Mouse (Mus musculus): Measurements from ENCODE around the gene Lrrn4.

Gene Lrrn4

DNA sequence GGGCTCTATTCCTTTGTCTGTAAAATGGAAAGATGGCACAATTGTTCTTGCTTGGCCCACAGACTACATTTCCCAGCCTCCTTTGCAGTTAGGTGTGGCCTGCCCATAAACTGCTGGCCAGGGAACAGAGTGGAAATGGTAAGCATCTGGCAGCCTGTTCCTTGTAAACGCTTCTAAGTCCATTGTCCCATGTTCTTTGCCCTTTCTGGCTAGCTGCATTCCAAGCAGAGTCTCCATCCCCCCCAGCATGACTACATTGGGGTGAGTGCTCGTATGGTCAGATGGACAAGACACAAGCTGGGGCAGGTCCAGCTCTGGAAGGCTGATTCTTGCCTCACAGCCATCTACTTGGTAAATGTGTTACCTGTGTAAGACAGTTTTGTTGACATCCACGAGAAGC lies 9.0 kb downstream of the Lrrn4 start:
- in situ Hi-C loops (cut with MboI, MseI): no loop called here

DNA sequence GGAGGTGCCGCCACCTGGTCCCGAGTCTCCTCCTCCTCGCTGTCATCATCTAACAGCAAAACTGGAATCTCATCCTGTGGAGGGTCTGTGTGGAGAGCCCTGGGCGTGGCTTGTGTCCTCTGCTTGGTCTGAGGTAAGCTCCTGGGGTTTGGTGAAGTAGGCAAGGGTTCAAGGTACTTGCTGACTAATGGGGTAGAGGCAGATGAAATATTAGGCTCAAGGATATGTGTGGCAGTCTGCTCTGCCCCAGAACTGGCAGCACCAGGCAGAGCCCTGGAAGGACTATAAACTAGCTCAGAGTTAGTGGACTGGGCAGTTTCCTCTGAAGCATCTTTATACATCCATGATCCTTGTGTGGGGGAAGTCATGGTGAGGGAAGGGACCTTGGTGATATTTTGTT lies 10.4 kb downstream of the Lrrn4 start:
- in situ Hi-C loops (cut with MboI, MseI): no loop called here

DNA sequence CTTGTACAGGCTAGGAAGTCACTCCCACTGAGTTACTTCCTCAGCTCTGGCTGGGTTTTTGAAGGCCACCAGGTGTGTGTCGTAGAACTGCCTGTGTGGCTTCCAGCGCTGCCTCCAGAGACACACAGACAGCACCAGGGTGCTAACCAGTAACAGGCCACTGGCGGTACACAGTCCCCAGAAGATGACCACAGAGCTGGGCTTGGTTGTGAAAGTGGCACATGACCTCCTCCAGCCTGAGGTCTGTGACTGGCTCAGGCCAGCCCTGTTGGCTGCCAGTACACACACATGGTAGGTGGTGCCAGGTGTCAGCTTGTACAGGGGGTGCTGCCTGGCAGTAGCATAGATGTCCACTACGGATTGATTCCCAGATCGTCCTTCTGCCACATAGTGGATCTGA lies 11.0 kb downstream of the Lrrn4 start:
- in situ Hi-C loops (cut with MboI, MseI): no loop called here

DNA sequence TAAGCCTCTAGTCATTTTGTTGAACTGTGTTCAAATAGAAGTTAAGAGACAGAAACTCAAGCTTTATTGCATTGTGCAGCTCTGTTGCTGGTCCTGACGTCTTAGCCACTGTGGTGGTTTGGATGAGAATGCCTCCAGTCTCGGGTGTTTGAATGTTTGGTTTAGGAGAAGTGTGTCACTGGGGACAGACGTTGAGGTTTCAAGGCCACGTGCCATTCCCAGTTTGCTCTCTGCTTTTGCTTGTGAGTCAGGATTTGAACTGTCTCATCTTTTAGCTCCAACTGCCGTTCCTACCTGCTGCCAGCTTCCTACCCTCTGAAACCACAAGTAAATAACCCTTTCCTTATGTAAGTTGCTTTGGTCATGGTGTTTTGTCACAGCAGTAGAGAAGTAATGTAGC lies 13.2 kb downstream of the Lrrn4 start:
- in situ Hi-C loops (cut with MboI, MseI): no loop called here

DNA sequence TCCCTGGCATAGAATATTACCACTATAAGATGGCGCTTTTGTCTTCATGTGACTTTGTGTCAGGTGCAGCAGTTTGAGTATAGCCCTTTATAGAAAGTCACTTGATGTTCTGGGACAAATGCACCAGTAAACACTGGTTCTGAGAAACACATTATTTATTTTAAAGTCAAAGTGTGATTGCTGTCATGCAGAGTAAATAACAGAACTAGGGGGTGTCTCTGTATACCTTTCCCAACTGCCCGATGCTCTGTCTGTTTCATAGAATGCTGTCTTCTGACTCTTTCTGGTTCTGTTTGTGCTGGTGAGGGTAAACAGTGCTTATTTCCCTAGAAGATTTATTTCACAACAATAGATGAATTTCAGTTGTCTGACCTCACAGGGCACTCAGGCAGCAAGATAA lies 17.4 kb downstream of the Lrrn4 start:
- in situ Hi-C loops (cut with MboI, MseI): no loop called here

DNA sequence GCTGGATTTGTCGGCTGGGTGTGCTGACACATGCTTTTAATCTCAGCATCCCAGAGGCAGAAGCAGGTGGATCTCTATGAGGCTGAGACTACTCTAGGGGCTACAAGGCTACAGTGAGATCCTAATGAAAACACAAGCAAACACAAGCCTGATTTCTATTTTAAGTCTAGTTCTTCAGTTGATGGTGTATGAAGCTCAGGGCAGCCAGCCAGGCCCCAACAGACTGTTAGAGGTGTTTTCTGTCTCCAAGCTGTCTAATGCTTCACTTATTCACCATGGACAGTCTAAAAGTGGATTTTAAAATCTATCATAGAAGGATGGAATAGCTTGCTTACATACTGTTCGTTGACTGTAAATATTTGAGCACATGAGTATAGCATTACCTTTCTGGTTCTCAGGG lies 19.2 kb downstream of the Lrrn4 start:
- in situ Hi-C loops (cut with MboI, MseI): no loop called here

DNA sequence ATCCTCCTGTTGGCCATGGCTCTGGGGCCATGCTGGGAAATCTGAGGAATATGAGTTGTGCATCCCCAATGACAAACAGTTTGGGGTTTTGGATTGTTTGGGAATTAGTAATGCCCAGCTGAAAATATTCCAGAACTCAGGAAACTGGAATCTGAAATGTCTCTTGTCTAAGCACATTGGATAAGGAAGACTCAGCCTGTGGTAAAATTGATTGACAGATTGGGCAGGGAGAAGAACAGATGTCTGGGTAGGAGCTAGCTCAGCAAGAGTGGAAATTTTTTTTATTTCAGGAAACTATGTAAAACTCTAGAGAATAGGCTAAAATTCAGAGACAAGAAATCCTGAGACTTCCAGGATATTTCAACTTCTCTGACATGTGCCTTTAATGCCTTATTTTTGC lies 20.3 kb downstream of the Lrrn4 start:
- in situ Hi-C loops (cut with MboI, MseI): no loop called here

DNA sequence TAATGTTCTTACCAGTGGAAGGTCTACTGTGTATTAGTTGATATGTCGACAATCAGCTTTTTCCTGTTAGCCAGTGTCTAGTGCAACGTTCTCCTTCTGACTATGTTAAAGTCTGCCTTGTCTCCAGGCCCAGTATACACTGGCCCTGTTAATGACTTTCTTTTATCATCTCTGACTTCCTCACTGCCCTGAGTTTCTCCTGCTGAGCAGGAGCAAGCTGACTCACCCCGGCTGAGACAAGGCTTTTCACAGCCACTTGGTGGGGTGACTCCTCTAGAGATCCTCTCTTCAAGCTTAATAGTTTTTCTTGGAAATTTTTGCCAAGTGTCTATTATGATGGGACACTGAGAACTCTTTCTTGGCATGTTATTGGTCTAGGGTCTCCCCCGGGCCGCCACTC lies 24.4 kb downstream of the Lrrn4 start:
- in situ Hi-C loops (cut with MboI, MseI): no loop called here

DNA sequence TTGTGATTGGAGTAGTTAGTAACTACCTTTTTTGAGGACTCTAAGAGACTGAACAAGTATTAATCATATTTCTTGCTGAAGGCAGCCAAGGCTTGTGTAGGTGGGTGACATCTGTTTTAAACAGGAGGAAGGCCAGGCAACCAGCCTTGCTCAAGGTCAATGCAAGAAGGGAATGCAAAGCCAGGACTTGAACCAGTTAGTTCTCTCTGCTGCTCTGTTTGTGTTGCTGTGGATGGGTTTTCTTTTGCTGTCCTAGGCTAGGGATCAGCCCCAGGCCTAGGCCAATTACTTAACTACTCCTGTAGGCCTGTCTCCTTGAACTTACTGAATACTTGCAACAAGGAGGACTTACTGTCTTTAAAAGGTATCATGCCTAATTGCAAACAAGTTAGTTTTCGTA lies 27.6 kb downstream of the Lrrn4 start:
- in situ Hi-C loops (cut with MboI, MseI): no loop called here

DNA sequence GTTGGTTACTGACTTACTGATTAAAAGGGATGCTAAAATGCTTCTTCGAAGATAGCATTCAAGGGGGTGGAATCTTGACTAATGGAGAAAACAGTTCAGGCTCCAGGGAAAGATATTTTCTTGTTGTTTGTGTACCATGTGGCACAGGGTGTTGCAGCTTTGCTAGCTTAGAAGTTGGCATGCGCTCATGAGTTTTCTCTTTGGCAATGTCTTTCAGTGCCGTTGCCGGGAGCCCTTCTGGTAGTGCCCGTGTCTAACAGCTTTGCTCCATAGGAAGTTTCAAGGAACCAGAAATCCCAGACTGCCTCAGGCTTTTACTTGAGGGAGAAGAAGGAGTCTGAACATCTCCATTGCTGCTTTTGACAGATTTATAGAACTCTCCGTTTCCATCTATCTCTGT lies 31.6 kb downstream of the Lrrn4 start:
- in situ Hi-C loops (cut with MboI, MseI): no loop called here

DNA sequence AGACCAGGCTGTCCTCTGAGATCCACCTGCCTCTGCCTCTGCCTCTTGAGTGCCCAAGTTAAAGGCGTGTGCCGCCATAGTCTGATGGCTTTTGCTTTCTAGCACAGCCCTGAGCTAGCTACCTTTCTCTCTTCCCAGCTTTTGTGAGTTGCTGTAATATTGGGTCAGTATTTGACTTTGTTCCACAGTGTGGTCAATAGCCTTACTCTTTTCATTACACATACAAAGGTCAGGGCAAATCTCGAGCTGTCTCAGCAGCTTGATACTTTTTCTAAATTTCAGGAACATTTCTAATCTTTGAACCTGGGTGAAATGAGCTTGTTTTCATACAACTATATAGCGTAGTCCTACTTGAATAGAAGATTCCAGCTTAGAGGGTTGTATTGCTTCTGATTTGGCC lies 32.3 kb downstream of the Lrrn4 start:
- in situ Hi-C loops (cut with MboI, MseI): no loop called here

DNA sequence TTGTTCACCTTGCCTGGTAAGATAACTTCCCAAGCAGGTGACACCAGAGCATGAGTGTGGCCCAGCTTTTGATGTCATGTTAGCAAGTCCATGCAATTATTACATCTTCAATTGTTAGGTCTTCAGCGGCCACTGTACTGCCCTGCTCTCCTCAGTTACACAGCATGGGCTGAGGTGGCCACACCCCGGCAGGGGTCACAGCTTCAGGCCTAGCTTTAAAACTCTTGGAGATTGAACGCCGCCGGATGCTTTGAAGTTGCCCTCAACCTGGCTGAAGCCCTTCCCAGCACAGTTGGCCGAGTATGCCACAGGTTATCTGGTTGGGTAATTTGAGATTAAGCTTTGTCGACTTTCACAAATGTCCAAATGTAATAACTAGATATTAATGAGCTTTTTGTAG lies 33.1 kb downstream of the Lrrn4 start:
- in situ Hi-C loops (cut with MboI, MseI): no loop called here

DNA sequence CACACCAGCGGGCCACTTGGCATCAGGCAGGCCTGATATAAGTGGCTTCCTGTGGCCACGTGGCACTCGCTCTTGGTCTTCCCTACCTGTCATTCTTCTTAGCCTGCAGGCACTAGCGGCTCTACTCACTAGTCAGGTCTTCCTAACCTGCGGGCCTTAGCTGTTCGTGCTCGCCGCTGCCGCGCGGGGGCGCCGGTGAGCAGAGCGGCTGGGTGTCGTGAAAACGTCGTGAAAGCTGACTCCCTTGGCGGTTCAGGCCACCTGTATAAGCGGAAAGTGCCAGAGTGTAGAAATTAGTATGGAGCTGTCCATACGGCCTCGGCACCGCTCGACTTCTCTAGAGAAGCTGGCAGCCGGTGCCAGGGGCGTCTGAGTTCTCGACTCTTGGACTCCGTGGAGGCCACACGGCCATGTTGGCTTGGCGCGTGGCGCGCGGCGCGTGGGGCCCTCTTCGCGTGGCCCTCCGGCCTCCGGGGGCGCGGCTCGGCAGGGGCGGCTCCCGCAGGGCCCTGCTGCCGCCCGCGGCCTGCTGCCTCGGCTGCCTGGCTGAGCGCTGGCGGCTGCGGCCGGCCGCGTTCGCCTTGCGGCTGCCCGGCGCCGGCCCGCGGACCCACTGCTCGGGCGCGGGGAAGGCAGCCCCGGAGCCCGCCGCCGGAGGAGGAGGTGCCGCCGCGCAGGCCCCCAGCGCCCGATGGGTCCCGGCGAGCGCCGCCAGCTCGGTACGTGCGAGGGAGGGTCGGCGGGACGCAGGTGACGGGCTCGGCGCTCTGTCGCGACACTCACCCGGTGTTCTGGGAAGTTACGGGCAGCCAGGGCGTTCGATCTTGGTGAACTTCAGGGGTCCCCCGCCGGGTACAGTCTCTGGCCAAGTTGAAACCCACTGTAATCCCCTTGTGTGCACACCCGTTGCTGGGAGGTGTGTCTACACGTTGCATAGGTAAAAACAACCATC lies 34.0 kb downstream of the Lrrn4 start, which contains the start of gene Crls1:
TSS of gene Crls1 (plus strand) at position 260 of the 952 bp plus-strand sequence.
- in situ Hi-C loops (cut with MboI, MseI): no loop called here

DNA sequence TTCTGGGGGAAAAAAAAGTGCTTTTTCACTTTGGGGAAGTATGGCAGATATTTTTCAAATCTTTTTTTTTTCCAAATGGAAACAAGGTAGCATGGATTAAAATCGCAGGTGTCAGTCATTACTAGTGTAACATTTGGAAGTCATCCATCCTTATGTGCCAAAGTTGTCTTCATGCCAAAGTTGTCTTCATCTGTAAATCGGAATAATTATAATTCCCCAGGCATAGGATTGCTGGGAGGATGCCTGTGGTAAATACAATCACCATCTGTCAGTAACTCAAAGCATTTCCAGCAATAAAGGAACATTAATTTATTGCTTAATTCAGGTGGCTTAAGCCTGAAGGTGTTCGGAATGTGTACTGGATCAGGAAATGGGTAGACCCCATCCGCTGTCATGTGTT lies 39.6 kb downstream of the Lrrn4 start:
- in situ Hi-C loops (cut with MboI, MseI): no loop called here
